Mouse (Mus musculus): ENCODE data around the gene Prss47.

GRCm38 (mm10) chr13:65069969-65070368 lies 17.4 kb upstream of the Prss47 start:
- TF ChIP-seq CTCF (conservative IDR thresholded peaks at IDR 0.05; ENCODE audit: insufficient read depth, insufficient read length, low read depth, low read length) (no peak), POLR2A (IDR thresholded peaks at IDR 0.05; ENCODE audit: low read depth, low read length) (no peak)
